Mouse (Mus musculus) stomach, postnatal 0 days (tissue): ENCODE results near the gene Zfp819.

ENCODE experiments used
- CTCF ChIP-seq: IDR thresholded peaks from 2 replicates; pipeline ENCODE4 v1.5.1; 2016; ENCODE audit warnings: antibody characterized with exemption, low read depth, mild to moderate bottlenecking, moderate library complexity
- EP300 ChIP-seq: optimal IDR thresholded peaks from 2 replicates; pipeline ENCODE3; 2016; ENCODE audit warnings: antibody characterized with exemption

GRCm38 (mm10) chr7:43636194-43636593, 29.2 kb downstream of the Zfp819 start:
- TF ChIP-seq CTCF: no peak
- no peak for TF ChIP-seq EP300
